Mouse (Mus musculus): Measurements from ENCODE around the gene Il1r2. TPM values are rescaled to one million over a fixed set of nuclear protein-coding genes. Genes with fewer than 3 reads are reported as not detected.

The Il1r2 gene
- polyA plus RNA-seq, 1 experiment from 2014 or later = 0.25 TPM

- H3K9ac ChIP-seq (ENCODE audit: low read length) = no peak overlapping the region
- H3K36me3 ChIP-seq (ENCODE audit: control insufficient read depth, insufficient read depth, low read length) = no peaks in the 10 kb centered on the region
- no peak for DNase-seq (ENCODE audit: low spot score)
- H3K27ac ChIP-seq (ENCODE audit: low read depth, low read length) = no peak overlapping the region
- ATAC-seq (replicated peaks; ENCODE audit: low FRiP score) = no peak
- no peak overlapping the region for H3K4me3 ChIP-seq (ENCODE audit: low read depth, low read length)
- H3K4me1 ChIP-seq (replicated peaks; ENCODE audit: control insufficient read depth, insufficient read depth, low read length) = no peaks in the 10 kb centered on the region
- no peaks in the 10 kb centered on the region for H3K9me3 ChIP-seq (ENCODE audit: control insufficient read depth, low read length)
- WGBS = 66% methylated on average over 2 of the region's 2 CpGs
- no peak overlapping the region for H3K4me2 ChIP-seq (ENCODE audit: low read depth, low read length, severe bottlenecking)
- no peaks in the 10 kb centered on the region for H3K27me3 ChIP-seq (ENCODE audit: control insufficient read depth, insufficient read depth, low read length)
Measured at GRCm38 (mm10) chr1:40129321-40129720, 55.4 kb downstream of the Il1r2 start.

- ATAC-seq (replicated peaks; ENCODE audit: low FRiP score) (no peak), DNase-seq (ENCODE audit: low spot score) (no peak)
- no peaks in the 10 kb centered on the region for H3K4me1 ChIP-seq (replicated peaks; ENCODE audit: control insufficient read depth, insufficient read depth, low read length)
- H3K4me3 ChIP-seq (ENCODE audit: low read depth, low read length) = no peak overlapping the region
- H3K36me3 ChIP-seq (ENCODE audit: control insufficient read depth, insufficient read depth, low read length) = no peaks in the 10 kb centered on the region
- H3K9me3 ChIP-seq (ENCODE audit: control insufficient read depth, low read length) = no peaks in the 10 kb centered on the region
- no peak overlapping the region for H3K27ac ChIP-seq (ENCODE audit: low read depth, low read length)
- no peaks in the 10 kb centered on the region for H3K27me3 ChIP-seq (ENCODE audit: control insufficient read depth, insufficient read depth, low read length)
- H3K9ac ChIP-seq (ENCODE audit: low read length) = no peak overlapping the region
- H3K4me2 ChIP-seq (ENCODE audit: low read depth, low read length, severe bottlenecking) = no peak overlapping the region
- 55% methylated on average over 1 of the region's 1 CpGs for WGBS
Measured at GRCm38 (mm10) chr1:40131631-40132030, 57.8 kb downstream of the Il1r2 start.

DNA sequence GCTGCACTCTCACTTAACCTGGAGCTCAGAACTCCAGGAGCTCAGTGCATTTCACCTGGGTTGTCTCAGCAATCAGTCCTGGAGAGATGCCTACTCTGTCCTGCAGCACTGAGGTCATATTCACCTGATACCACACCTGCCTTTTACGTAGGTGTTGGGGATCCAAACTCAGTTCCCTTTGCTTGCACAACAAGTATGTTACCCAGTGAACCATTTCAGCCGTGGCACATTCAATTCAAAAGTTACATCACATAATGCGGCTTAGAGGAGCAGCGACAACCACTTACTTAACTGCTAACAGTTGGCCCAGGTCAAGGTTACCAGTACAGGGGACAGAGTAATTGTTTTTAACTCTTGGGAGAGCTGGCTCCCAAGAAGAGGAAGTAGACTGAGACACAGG lies 58.8 kb downstream of the Il1r2 start:
- H3K4me3 ChIP-seq (ENCODE audit: low read depth, low read length) = no peak overlapping the region
- H3K27ac ChIP-seq (ENCODE audit: low read depth, low read length) = no peak overlapping the region
- ATAC-seq (replicated peaks; ENCODE audit: low FRiP score) (no peak), DNase-seq (ENCODE audit: low spot score) (no peak)
- H3K4me1 ChIP-seq (replicated peaks; ENCODE audit: control insufficient read depth, insufficient read depth, low read length) = no peaks in the 10 kb centered on the region
- no peaks in the 10 kb centered on the region for H3K27me3 ChIP-seq (ENCODE audit: control insufficient read depth, insufficient read depth, low read length)
- H3K4me2 ChIP-seq (ENCODE audit: low read depth, low read length, severe bottlenecking) = no peak overlapping the region
- no peaks in the 10 kb centered on the region for H3K36me3 ChIP-seq (ENCODE audit: control insufficient read depth, insufficient read depth, low read length)
- WGBS = 88% methylated on average over 4 of the region's 4 CpGs
- no peaks in the 10 kb centered on the region for H3K9me3 ChIP-seq (ENCODE audit: control insufficient read depth, low read length)
- no peak overlapping the region for H3K9ac ChIP-seq (ENCODE audit: low read length)

GRCm38 (mm10) chr1:40133567-40133966 lies 59.7 kb downstream of the Il1r2 start:
- H3K27me3 ChIP-seq (ENCODE audit: control insufficient read depth, insufficient read depth, low read length) = no peaks in the 10 kb centered on the region
- H3K4me1 ChIP-seq (replicated peaks; ENCODE audit: control insufficient read depth, insufficient read depth, low read length) = no peaks in the 10 kb centered on the region
- DNase-seq (ENCODE audit: low spot score) (no peak), ATAC-seq (replicated peaks; ENCODE audit: low FRiP score) (no peak)
- H3K36me3 ChIP-seq (ENCODE audit: control insufficient read depth, insufficient read depth, low read length) = no peaks in the 10 kb centered on the region
- H3K4me2 ChIP-seq (ENCODE audit: low read depth, low read length, severe bottlenecking) = no peak overlapping the region
- no peaks in the 10 kb centered on the region for H3K9me3 ChIP-seq (ENCODE audit: control insufficient read depth, low read length)
- H3K9ac ChIP-seq (ENCODE audit: low read length) = no peak overlapping the region
- 78% methylated on average over 3 of the region's 3 CpGs for WGBS
- H3K27ac ChIP-seq (ENCODE audit: low read depth, low read length) = no peak overlapping the region
- no peak overlapping the region for H3K4me3 ChIP-seq (ENCODE audit: low read depth, low read length)

DNA sequence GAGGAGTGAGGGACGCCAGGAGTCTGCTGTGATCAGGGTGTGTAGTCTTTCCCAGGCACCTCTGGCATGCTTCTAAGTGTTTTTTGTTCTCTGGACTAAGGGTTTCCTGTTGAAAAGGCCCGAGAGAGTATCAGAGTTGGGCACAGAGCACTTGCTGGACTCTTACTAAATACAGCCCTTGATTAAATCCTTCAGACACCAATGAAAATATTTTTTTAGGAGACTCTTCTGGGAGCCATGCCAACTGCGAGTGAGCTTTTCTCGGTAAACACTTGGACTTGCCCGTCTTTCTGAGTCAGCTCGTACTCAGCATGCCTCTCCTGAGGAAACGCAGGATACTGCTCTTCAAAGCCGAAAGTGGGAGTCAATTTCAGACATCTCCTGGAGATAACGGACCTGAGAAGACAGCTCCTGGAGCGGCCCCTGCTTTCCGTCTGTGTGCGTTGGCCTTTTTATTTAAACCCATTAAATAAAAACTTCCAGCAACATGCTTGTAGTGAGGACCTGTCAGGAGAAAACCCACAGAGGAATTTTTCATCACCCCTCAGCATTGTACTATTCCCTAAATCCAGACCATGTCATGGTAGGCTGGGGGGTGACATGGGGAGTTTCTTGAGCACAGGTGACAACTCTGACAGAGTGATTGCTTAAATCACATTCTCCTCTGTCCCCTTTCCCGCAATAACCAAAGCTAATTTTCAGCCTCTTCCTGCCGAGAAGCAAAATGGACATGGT lies 66.1 kb downstream of the Il1r2 start:
- Histone ChIP-seq H3K36me3 (ENCODE audit: control insufficient read depth, insufficient read depth, low read length) (no peaks in the 10 kb centered on the region), H3K4me2 (ENCODE audit: low read depth, low read length, severe bottlenecking) (no peak overlapping the region), H3K9ac (ENCODE audit: low read length) (no peak overlapping the region), H3K4me3 (ENCODE audit: low read depth, low read length) (no peak overlapping the region), H3K9me3 (ENCODE audit: control insufficient read depth, low read length) (no peaks in the 10 kb centered on the region), H3K4me1 (replicated peaks; ENCODE audit: control insufficient read depth, insufficient read depth, low read length) (no peaks in the 10 kb centered on the region), H3K27me3 (ENCODE audit: control insufficient read depth, insufficient read depth, low read length) (no peaks in the 10 kb centered on the region), H3K27ac (ENCODE audit: low read depth, low read length) (no peak overlapping the region)
- 84% methylated on average over 14 of the region's 14 CpGs for WGBS
- ATAC-seq (replicated peaks; ENCODE audit: low FRiP score) (no peak), DNase-seq (ENCODE audit: low spot score) (no peak)

DNA sequence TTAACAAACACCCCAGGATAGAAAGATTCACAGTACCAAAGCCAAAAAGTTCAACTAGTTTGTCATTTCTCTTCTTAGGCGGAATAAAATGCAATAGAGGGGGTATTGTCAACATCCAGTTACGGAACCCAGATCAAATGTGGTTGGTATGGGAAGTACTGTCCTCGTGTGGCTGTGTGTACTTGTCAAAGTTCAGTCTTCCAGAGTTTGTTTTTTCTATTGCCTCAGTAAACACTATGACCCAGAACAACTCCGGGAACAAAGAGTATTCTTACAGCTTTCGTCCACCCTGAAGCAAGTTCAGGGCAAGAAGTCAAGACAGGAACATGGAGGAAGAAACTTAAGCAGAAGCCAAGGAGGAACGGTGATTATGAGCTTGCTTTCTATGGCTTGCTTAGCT lies 82.2 kb downstream of the Il1r2 start:
- WGBS = 91% methylated on average over 6 of the region's 6 CpGs
- Histone ChIP-seq H3K9me3 (ENCODE audit: control insufficient read depth, low read length) (no peaks in the 10 kb centered on the region), H3K4me3 (ENCODE audit: low read depth, low read length) (no peak overlapping the region), H3K4me1 (replicated peaks; ENCODE audit: control insufficient read depth, insufficient read depth, low read length) (no peaks in the 10 kb centered on the region), H3K27ac (ENCODE audit: low read depth, low read length) (no peak overlapping the region), H3K9ac (ENCODE audit: low read length) (no peak overlapping the region), H3K36me3 (ENCODE audit: control insufficient read depth, insufficient read depth, low read length) (no peaks in the 10 kb centered on the region), H3K27me3 (ENCODE audit: control insufficient read depth, insufficient read depth, low read length) (no peaks in the 10 kb centered on the region), H3K4me2 (ENCODE audit: low read depth, low read length, severe bottlenecking) (no peak overlapping the region)
- no peak for ATAC-seq (replicated peaks; ENCODE audit: low FRiP score)
- no peak for DNase-seq (ENCODE audit: low spot score)

GRCm38 (mm10) chr1:40163329-40163917 lies 89.5 kb downstream of the Il1r2 start:
- no peaks in the 10 kb centered on the region for H3K36me3 ChIP-seq (ENCODE audit: control insufficient read depth, insufficient read depth, low read length)
- H3K27ac ChIP-seq (ENCODE audit: low read depth, low read length) = no peak overlapping the region
- no peaks in the 10 kb centered on the region for H3K27me3 ChIP-seq (ENCODE audit: control insufficient read depth, insufficient read depth, low read length)
- no peak overlapping the region for H3K4me2 ChIP-seq (ENCODE audit: low read depth, low read length, severe bottlenecking)
- H3K9me3 ChIP-seq (ENCODE audit: control insufficient read depth, low read length) = no peaks in the 10 kb centered on the region
- H3K4me1 ChIP-seq (replicated peaks; ENCODE audit: control insufficient read depth, insufficient read depth, low read length) = no peaks in the 10 kb centered on the region
- H3K9ac ChIP-seq (ENCODE audit: low read length) = no peak overlapping the region
- ATAC-seq (replicated peaks; ENCODE audit: low FRiP score) (no peak), DNase-seq (ENCODE audit: low spot score) (no peak)
- 89% methylated on average over 4 of the region's 4 CpGs for WGBS
- H3K4me3 ChIP-seq (ENCODE audit: low read depth, low read length) = no peak overlapping the region

GRCm38 (mm10) chr1:40164331-40164730 lies 90.5 kb downstream of the Il1r2 start:
- no peak overlapping the region for H3K27ac ChIP-seq (ENCODE audit: low read depth, low read length)
- H3K4me3 ChIP-seq (ENCODE audit: low read depth, low read length) = no peak overlapping the region
- no peaks in the 10 kb centered on the region for H3K36me3 ChIP-seq (ENCODE audit: control insufficient read depth, insufficient read depth, low read length)
- no peaks in the 10 kb centered on the region for H3K9me3 ChIP-seq (ENCODE audit: control insufficient read depth, low read length)
- no peaks in the 10 kb centered on the region for H3K4me1 ChIP-seq (replicated peaks; ENCODE audit: control insufficient read depth, insufficient read depth, low read length)
- no peak for DNase-seq (ENCODE audit: low spot score)
- no peak overlapping the region for H3K9ac ChIP-seq (ENCODE audit: low read length)
- WGBS = 91% methylated on average over 4 of the region's 4 CpGs
- H3K4me2 ChIP-seq (ENCODE audit: low read depth, low read length, severe bottlenecking) = no peak overlapping the region
- ATAC-seq (replicated peaks; ENCODE audit: low FRiP score) = no peak
- no peaks in the 10 kb centered on the region for H3K27me3 ChIP-seq (ENCODE audit: control insufficient read depth, insufficient read depth, low read length)

DNA sequence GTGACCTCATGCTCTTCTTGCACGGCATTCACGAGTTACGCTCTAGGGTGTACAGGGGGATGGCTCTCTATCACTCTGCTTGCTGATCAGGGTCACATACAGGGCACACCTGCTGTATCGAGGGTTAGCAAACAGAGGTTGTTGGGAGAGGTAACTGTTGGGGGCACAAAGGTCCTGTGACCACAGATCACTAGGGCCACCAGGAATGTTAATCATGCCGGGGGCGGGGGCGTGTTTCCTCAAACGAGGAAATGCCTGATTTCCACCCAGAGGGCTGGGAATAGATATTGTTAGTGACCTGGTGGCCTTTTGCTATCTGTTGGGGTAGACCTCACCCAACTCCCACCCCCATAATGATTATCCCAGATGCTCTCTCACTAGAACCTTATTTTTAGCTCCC lies 93.7 kb downstream of the Il1r2 start:
- Histone ChIP-seq H3K4me3 (ENCODE audit: low read depth, low read length) (no peak overlapping the region), H3K36me3 (ENCODE audit: control insufficient read depth, insufficient read depth, low read length) (no peaks in the 10 kb centered on the region), H3K4me1 (replicated peaks; ENCODE audit: control insufficient read depth, insufficient read depth, low read length) (no peaks in the 10 kb centered on the region), H3K9me3 (ENCODE audit: control insufficient read depth, low read length) (no peaks in the 10 kb centered on the region), H3K27me3 (ENCODE audit: control insufficient read depth, insufficient read depth, low read length) (no peaks in the 10 kb centered on the region), H3K4me2 (ENCODE audit: low read depth, low read length, severe bottlenecking) (no peak overlapping the region), H3K27ac (ENCODE audit: low read depth, low read length) (no peak overlapping the region), H3K9ac (ENCODE audit: low read length) (no peak overlapping the region)
- ATAC-seq (replicated peaks; ENCODE audit: low FRiP score) = no peak
- DNase-seq (ENCODE audit: low spot score) = no peak
- 95% methylated on average over 8 of the region's 8 CpGs for WGBS
